Comparison of ENCODE assay signal across 19 mouse cellular contexts in genomic region chr2:22066535-22066934, GRCm38 (mm10).
A peak's percentile ranks its signal among the peaks of the same experiment; 100 is the strongest.
DNase-seq lines count a peak whose midpoint lies in the region; ATAC-seq and TF ChIP-seq lines count a peak whose summit lies in the region.
"Had no signal": no experiment of that assay in that cellular context is flagged by ENCODE, and none has a peak within 500 bp of the region (broad histone marks: within the 10 kb centered on the region; RNA-seq: fewer than 3 reads in every experiment).

No protein-coding gene starts in this region.

- 75% methylated on average over 5 of the region's 5 CpGs for WGBS in midbrain, embryonic 12.5 days
- WGBS in midbrain, embryonic 16.5 days: 70% methylated on average over 5 of the region's 5 CpGs
- WGBS in hindbrain, postnatal 0 days: 41% methylated on average over 5 of the region's 5 CpGs

- DNase-seq in cerebellum, adult 9-11 months: peak; percentile 16
- DNase-seq in cerebellum, postnatal 36 days: no peak
- peak; percentile 57 for DNase-seq in hindbrain, postnatal 0 days (ENCODE audit: low spot score)
- DNase-seq in retina, postnatal 7 days (ENCODE audit: low read depth, low spot score): peak; percentile 9
- no peak for DNase-seq in thymus, postnatal 36 days
- no peak for DNase-seq in kidney, postnatal 10 days
- DNase-seq: adrenal gland, adult 8-10 months; gastrocnemius, postnatal 14 days; heart, postnatal 14 days; kidney, adult 11 months; lung, adult 18-20 months; spleen, adult 18-20 months; thymus, postnatal 4 days had no signal

- no peak overlapping the region for H3K27ac ChIP-seq in midbrain, embryonic 12.5 days (replicated peaks)
- no peak overlapping the region; the same call in 1 of the 2 replicates for H3K27ac ChIP-seq in midbrain, embryonic 16.5 days (ENCODE audit: low read length)
- peak overlapping the region; percentile 36 for H3K27ac ChIP-seq in hindbrain, postnatal 0 days
- H3K27ac ChIP-seq: layer of hippocampus, adult 2 months; limb, embryonic 15.5 days; macrophage had no signal

- no peaks in the 10 kb centered on the region for H3K27me3 ChIP-seq in midbrain, embryonic 12.5 days
- H3K27me3 ChIP-seq in midbrain, embryonic 16.5 days (ENCODE audit: control insufficient read depth, insufficient read depth, low read depth, low read length): no peaks in the 10 kb centered on the region
- H3K27me3 ChIP-seq in hindbrain, postnatal 0 days (ENCODE audit: insufficient read depth, low read length): no peaks in the 10 kb centered on the region
- H3K27me3 ChIP-seq: limb, embryonic 15.5 days had no signal

- no peak for TF ChIP-seq CTCF in hindbrain, postnatal 0 days (IDR thresholded peaks at IDR 0.05; ENCODE audit: low read depth)

- H3K9me3 ChIP-seq in midbrain, embryonic 12.5 days: no peaks in the 10 kb centered on the region
- no peaks in the 10 kb centered on the region for H3K9me3 ChIP-seq in midbrain, embryonic 16.5 days (replicated peaks; ENCODE audit: control insufficient read depth, low read length, poor library complexity, severe bottlenecking)
- no peaks in the 10 kb centered on the region for H3K9me3 ChIP-seq in hindbrain, postnatal 0 days (ENCODE audit: low read length)
- H3K9me3 ChIP-seq: limb, embryonic 15.5 days had no signal

- H3K4me2 ChIP-seq in midbrain, embryonic 12.5 days (replicated peaks): no peak overlapping the region
- H3K4me2 ChIP-seq in midbrain, embryonic 16.5 days (ENCODE audit: low read length): no peak overlapping the region
- no peak overlapping the region for H3K4me2 ChIP-seq in hindbrain, postnatal 0 days (ENCODE audit: low read depth, low read length)
- H3K4me2 ChIP-seq: limb, embryonic 15.5 days had no signal

- peak; percentile 23; the same call in 1 of the 2 replicates for ATAC-seq in midbrain, embryonic 12.5 days (ENCODE audit: low FRiP score, low read depth)
- no peak for ATAC-seq in midbrain, embryonic 16.5 days
- peak; percentile 86 for ATAC-seq in hindbrain, postnatal 0 days

- no peaks in the 10 kb centered on the region for H3K36me3 ChIP-seq in midbrain, embryonic 12.5 days
- H3K36me3 ChIP-seq in midbrain, embryonic 16.5 days (ENCODE audit: control insufficient read depth, insufficient read depth, low read length): no peaks in the 10 kb centered on the region
- H3K36me3 ChIP-seq in hindbrain, postnatal 0 days (ENCODE audit: insufficient read depth, low read length): no peaks in the 10 kb centered on the region
- H3K36me3 ChIP-seq: limb, embryonic 15.5 days had no signal

- no peaks in the 10 kb centered on the region for H3K4me1 ChIP-seq in midbrain, embryonic 12.5 days
- H3K4me1 ChIP-seq in midbrain, embryonic 16.5 days (ENCODE audit: control insufficient read depth, insufficient read depth, low read length): no peaks in the 10 kb centered on the region
- no peaks in the 10 kb centered on the region for H3K4me1 ChIP-seq in hindbrain, postnatal 0 days (ENCODE audit: insufficient read depth, low read length)
- H3K4me1 ChIP-seq: limb, embryonic 15.5 days had no signal

- no peak overlapping the region for H3K9ac ChIP-seq in midbrain, embryonic 12.5 days (replicated peaks)
- H3K9ac ChIP-seq in midbrain, embryonic 16.5 days (ENCODE audit: low read depth, low read length): no peak overlapping the region
- no peak overlapping the region for H3K9ac ChIP-seq in hindbrain, postnatal 0 days (replicated peaks; ENCODE audit: low read length)
- H3K9ac ChIP-seq: limb, embryonic 15.5 days had no signal

- H3K4me3 ChIP-seq in midbrain, embryonic 12.5 days: no peak overlapping the region
- H3K4me3 ChIP-seq in midbrain, embryonic 16.5 days (ENCODE audit: low read depth, low read length): no peak overlapping the region
- no peak overlapping the region for H3K4me3 ChIP-seq in hindbrain, postnatal 0 days (ENCODE audit: low read length)
- H3K4me3 ChIP-seq: layer of hippocampus, adult 2 months; limb, embryonic 15.5 days; myocyte had no signal

Comparison
In these comparisons a context has a peak if more than half of its experiments do, and no peak if none do; other contexts are left out.
1. DNase-seq: peak in cerebellum, adult 9-11 months (single experiment), hindbrain, postnatal 0 days (single experiment) and retina, postnatal 7 days (single experiment); none in cerebellum, postnatal 36 days (0 of 2), thymus, postnatal 36 days (0 of 2) and kidney, postnatal 10 days (single experiment).